Mouse (Mus musculus) lung, postnatal 0 days (tissue): ENCODE results near the gene Agtrap. TPM values are rescaled to one million over a fixed set of nuclear protein-coding genes. Genes with fewer than 3 reads are reported as not detected.

Experiments
- ATAC-seq: fragments of 200-750 bp; cut with Nextera tagmentation; 2 replicates; pipeline ENCODE4 v1.8.0; 2017; ENCODE audit warnings: moderate library complexity
- DNase-seq: peaks from one replicate; pipeline ENCODE4 v3.0.0-alpha.2; 2016; ENCODE audit warnings: low spot score
- H3K27ac ChIP-seq: fragments of 300-500 bp; sonication (generic); 2 replicates; pipeline ENCODE4 v1.5.1; 2014; ENCODE audit warnings: antibody characterized with exemption, mild to moderate bottlenecking, low read length, mixed read lengths
- H3K27me3 ChIP-seq: fragments of 300-500 bp; sonication (generic); replicated peaks from 2 replicates; pipeline ENCODE4 v1.6.1; 2014; ENCODE audit warnings: low read length, mixed read lengths; ENCODE audit not compliant: insufficient read depth
- H3K36me3 ChIP-seq: fragments of 300-500 bp; sonication (generic); 2 replicates; pipeline ENCODE4 v1.6.1; 2014; ENCODE audit warnings: low read length, mixed read lengths; ENCODE audit not compliant: insufficient read depth
- H3K4me1 ChIP-seq: fragments of 300-500 bp; sonication (generic); 2 replicates; pipeline ENCODE4 v1.6.1; 2014; ENCODE audit warnings: antibody characterized with exemption, low read depth, low read length, mixed read lengths; ENCODE audit not compliant: insufficient read depth
- H3K4me2 ChIP-seq: fragments of 300-500 bp; sonication (generic); replicated peaks from 2 replicates; pipeline ENCODE4 v1.6.1; 2014; ENCODE audit warnings: low read depth, mild to moderate bottlenecking, low read length, moderate library complexity, mixed read lengths
- H3K4me3 ChIP-seq: fragments of 300-500 bp; sonication (generic); 2 replicates; pipeline ENCODE4 v1.5.1; 2014; ENCODE audit warnings: low read depth, low read length
- H3K9ac ChIP-seq: fragments of 300-500 bp; sonication (generic); replicated peaks from 2 replicates; pipeline ENCODE4 v1.6.1; 2014; ENCODE audit warnings: low read depth, mild to moderate bottlenecking
- H3K9me3 ChIP-seq: fragments of 300-500 bp; sonication (generic); 2 replicates; pipeline ENCODE4 v1.6.1; 2016; ENCODE audit warnings: low read length, mixed read lengths
- CTCF ChIP-seq: IDR thresholded peaks from 2 replicates; pipeline ENCODE4 v1.5.1; 2016; ENCODE audit warnings: antibody characterized with exemption, mild to moderate bottlenecking
- EP300 ChIP-seq: IDR thresholded peaks from 2 replicates; pipeline ENCODE4 v1.6.1; 2016; ENCODE audit warnings: antibody characterized with exemption, mild to moderate bottlenecking, control low read depth
- WGBS: fragments of 180-500 bp; shearing (Covaris S2); extraction: QIAGEN DNeasy Blood & Tissue Kit; methylation state at CpG from one replicate; pipeline ENCODE4 v1.1.7; 2014; 5-methylcytosine and 5-hydroxymethylcytosine counted together
- polyA plus RNA-seq: library from polyadenylated mRNA; unstranded; fragments of >200 nt; fragmentation: Nextera tagmentation; extraction: Ambion mirVana; gene quantifications from 2 replicates; pipeline ENCODE4 v1.2.1, GENCODE M21; 2015

Agtrap gene
- polyA plus RNA-seq, 1 experiment from 2014 or later: 22.0 TPM

- Histone ChIP-seq H3K36me3 (no peaks in the 10 kb centered on the region), H3K4me2 (no peak overlapping the region), H3K4me3 (no peak overlapping the region), H3K4me1 (no peaks in the 10 kb centered on the region), H3K9ac (no peak overlapping the region), H3K27me3 (0 out of 2 replicates have a peak, but pooled peaks cover 3% of the 10 kb centered on the region), H3K9me3 (no peaks in the 10 kb centered on the region), H3K27ac (no peak overlapping the region)
- no peak for DNase-seq
- TF ChIP-seq EP300 (no peak), CTCF (no peak)
- WGBS: 55% methylated on average over 5 of the region's 5 CpGs
- peak; percentile 46; the same call in 1 of the 2 replicates for ATAC-seq
Observed at GRCm38 (mm10) chr4:148109215-148109614, 21.4 kb upstream of the Agtrap start.

GRCm38 (mm10) chr4:148108565-148109100 lies 20.8 kb upstream of the Agtrap start:
- Histone ChIP-seq H3K4me1 (no peaks in the 10 kb centered on the region), H3K4me3 (no peak overlapping the region), H3K9me3 (no peaks in the 10 kb centered on the region), H3K36me3 (no peaks in the 10 kb centered on the region), H3K4me2 (no peak overlapping the region), H3K9ac (no peak overlapping the region), H3K27me3 (0 out of 2 replicates have a peak, but pooled peaks cover 3% of the 10 kb centered on the region), H3K27ac (no peak overlapping the region)
- ATAC-seq: no peak
- no peak for TF ChIP-seq EP300
- TF ChIP-seq CTCF: no peak
- WGBS: 33% methylated on average over 7 of the region's 7 CpGs
- no peak for DNase-seq

GRCm38 (mm10) chr4:148107621-148108291 lies 19.9 kb upstream of the Agtrap start:
- no peaks in the 10 kb centered on the region for H3K4me1 ChIP-seq
- no peak overlapping the region for H3K9ac ChIP-seq
- no peaks in the 10 kb centered on the region for H3K9me3 ChIP-seq
- H3K27me3 ChIP-seq: 0 out of 2 replicates have a peak, but pooled peaks cover 3% of the 10 kb centered on the region
- WGBS: 28% methylated on average over 22 of the region's 22 CpGs
- peak; percentile 26 for DNase-seq
- no peak for TF ChIP-seq EP300
- TF ChIP-seq CTCF: no peak
- no peaks in the 10 kb centered on the region for H3K36me3 ChIP-seq
- peak; percentile 76 for ATAC-seq
- no peak overlapping the region for H3K4me3 ChIP-seq
- H3K4me2 ChIP-seq: no peak overlapping the region
- no peak overlapping the region for H3K27ac ChIP-seq

GRCm38 (mm10) chr4:148104146-148104545 lies 16.3 kb upstream of the Agtrap start:
- Histone ChIP-seq H3K9ac (no peak overlapping the region), H3K4me3 (no peak overlapping the region), H3K4me2 (no peak overlapping the region), H3K36me3 (no peaks in the 10 kb centered on the region), H3K27ac (no peak overlapping the region), H3K4me1 (no peaks in the 10 kb centered on the region), H3K9me3 (no peaks in the 10 kb centered on the region), H3K27me3 (0 out of 2 replicates have a peak, but pooled peaks cover 3% of the 10 kb centered on the region)
- no peak for DNase-seq
- TF ChIP-seq CTCF: no peak
- no peak for TF ChIP-seq EP300
- ATAC-seq: no peak
- WGBS: 82% methylated on average over 3 of the region's 3 CpGs

GRCm38 (mm10) chr4:148101801-148102527 lies 14.1 kb upstream of the Agtrap start:
- peak; percentile 69 for TF ChIP-seq CTCF
- no peak for TF ChIP-seq EP300
- H3K4me2 ChIP-seq: peak overlapping the region; percentile 57
- no peak overlapping the region for H3K27ac ChIP-seq
- H3K9me3 ChIP-seq: no peaks in the 10 kb centered on the region
- WGBS: 20% methylated on average over 27 of the region's 29 CpGs
- DNase-seq (peak; percentile 59), ATAC-seq (peak; percentile 87)
- no peaks in the 10 kb centered on the region for H3K27me3 ChIP-seq
- H3K9ac ChIP-seq: no peak overlapping the region
- no peaks in the 10 kb centered on the region for H3K4me1 ChIP-seq
- H3K4me3 ChIP-seq: peak overlapping the region; percentile 19; the same call in 1 of the 2 replicates
- H3K36me3 ChIP-seq: no peaks in the 10 kb centered on the region

GRCm38 (mm10) chr4:148098666-148099065 lies 10.8 kb upstream of the Agtrap start:
- no peak for TF ChIP-seq EP300
- TF ChIP-seq CTCF: no peak
- no peak for ATAC-seq

More at GRCm38 (mm10) chr4:148098666-148099065, 10.8 kb upstream of the Agtrap start:
- no peaks in the 10 kb centered on the region for H3K4me1 ChIP-seq
- H3K27me3 ChIP-seq: no peaks in the 10 kb centered on the region
- DNase-seq: no peak
- no peak overlapping the region for H3K4me2 ChIP-seq
- WGBS: 58% methylated on average over 3 of the region's 3 CpGs
- no peak overlapping the region for H3K9ac ChIP-seq
- no peak overlapping the region for H3K4me3 ChIP-seq
- no peak overlapping the region for H3K27ac ChIP-seq
- H3K36me3 ChIP-seq: no peaks in the 10 kb centered on the region
- H3K9me3 ChIP-seq: no peaks in the 10 kb centered on the region
